Mouse (Mus musculus) CD4-positive, CD25-positive, alpha-beta regulatory T cell, adult 9 weeks (primary cell): ENCODE measurements around the gene Olfr1339. TPM values are rescaled to one million over a fixed set of nuclear protein-coding genes. Genes with fewer than 3 reads are reported as not detected.

Experiments
- polyA plus RNA-seq: library from polyadenylated mRNA; unstranded; fragments of 100-300 nt; shearing (Covaris generic); gene quantifications from one replicate; pipeline ENCODE4 v1.2.1, GENCODE M21; 2017

Olfr1339 gene
- polyA plus RNA-seq = not detected

GRCm38 (mm10) chr4:118731875-118732274, at the start of gene Olfr1339:
Gene Olfr1339 (plus strand): TSS chr4:118732175.

GRCm38 (mm10) chr4:118692412-118692973, 39.5 kb upstream of the Olfr1339 start, which contains the start of gene Olfr1342:
Gene Olfr1342 (minus strand): TSS chr4:118692756.

GRCm38 (mm10) chr4:118703223-118703622, 28.8 kb upstream of the Olfr1339 start, which contains the start of gene Olfr1341:
Gene Olfr1341 (plus strand): TSS chr4:118703523.

GRCm38 (mm10) chr4:118719838-118720237, 12.1 kb upstream of the Olfr1339 start, which contains the start of gene Olfr1340:
Gene Olfr1340 (plus strand): TSS chr4:118720138.

GRCm38 (mm10) chr4:118758637-118759036, 26.7 kb downstream of the Olfr1339 start, which contains the start of gene Olfr1338:
Gene Olfr1338 (minus strand): TSS chr4:118758737.

GRCm38 (mm10) chr4:118782486-118782885, 50.5 kb downstream of the Olfr1339 start, which contains the start of gene Olfr1337:
Gene Olfr1337 (minus strand): TSS chr4:118782586.

Other genes starting within 250 kb of the Olfr1339 start
- gene Tie1, start 242.1 kb upstream of the Olfr1339 start, polyA plus RNA-seq = not detected
- not detected for gene 2610528J11Rik, start 205.2 kb upstream of the Olfr1339 start, polyA plus RNA-seq
- not detected for gene Tmem125, start 188.1 kb upstream of the Olfr1339 start, polyA plus RNA-seq
- not detected for gene Cfap57, start 111.4 kb upstream of the Olfr1339 start, polyA plus RNA-seq
- 195 TPM for gene Ebna1bp2, start 111.4 kb upstream of the Olfr1339 start, polyA plus RNA-seq
- not detected for gene Olfr62, start 73.2 kb upstream of the Olfr1339 start, polyA plus RNA-seq
- not detected for gene Olfr1342, start 39.4 kb upstream of the Olfr1339 start, polyA plus RNA-seq
- not detected for gene Olfr1341, start 28.7 kb upstream of the Olfr1339 start, polyA plus RNA-seq
- not detected for gene Olfr1340, start 12.0 kb upstream of the Olfr1339 start, polyA plus RNA-seq
- not detected for gene Olfr1338, start 26.6 kb downstream of the Olfr1339 start, polyA plus RNA-seq
- gene Olfr1337, start 50.4 kb downstream of the Olfr1339 start, polyA plus RNA-seq = not detected
- gene Olfr1335, start 77.8 kb downstream of the Olfr1339 start, polyA plus RNA-seq = not detected
- not detected for gene Olfr1333, start 104.1 kb downstream of the Olfr1339 start, polyA plus RNA-seq
- not detected for gene Olfr1331, start 132.5 kb downstream of the Olfr1339 start, polyA plus RNA-seq
- gene Olfr1330, start 156.4 kb downstream of the Olfr1339 start, polyA plus RNA-seq = not detected
- gene Olfr1329, start 185.3 kb downstream of the Olfr1339 start, polyA plus RNA-seq = not detected
- not detected for gene Olfr1328, start 206.4 kb downstream of the Olfr1339 start, polyA plus RNA-seq
- gene Lao1, start 229.4 kb downstream of the Olfr1339 start, polyA plus RNA-seq = not detected